Mouse (Mus musculus) stomach, embryonic 15.5 days (tissue): ENCODE measurements around the gene Foxk1. TPM values are rescaled to one million over a fixed set of nuclear protein-coding genes. Genes with fewer than 3 reads are reported as not detected.

Experiments
- ATAC-seq: fragments of 200-750 bp; cut with Nextera tagmentation; 2 replicates; pipeline ENCODE4 v1.8.0; 2017; ENCODE audit warnings: low read depth, moderate number of reproducible peaks, moderate TSS enrichment; ENCODE audit not compliant: insufficient read depth, low FRiP score
- H3K27ac ChIP-seq: fragments of 300-500 bp; sonication (generic); 2 replicates; pipeline ENCODE4 v1.5.1; 2015; ENCODE audit warnings: mild to moderate bottlenecking, inconsistent platforms
- H3K27me3 ChIP-seq: fragments of 300-500 bp; sonication (generic); replicated peaks from 2 replicates; pipeline ENCODE4 v1.6.1; 2015; ENCODE audit warnings: inconsistent platforms
- H3K36me3 ChIP-seq: fragments of 300-500 bp; sonication (generic); 2 replicates; pipeline ENCODE4 v1.6.1; 2015; ENCODE audit warnings: inconsistent platforms
- H3K4me1 ChIP-seq: fragments of 300-500 bp; sonication (generic); 2 replicates; pipeline ENCODE4 v1.6.1; 2015; ENCODE audit warnings: inconsistent platforms
- H3K4me2 ChIP-seq: fragments of 300-500 bp; sonication (generic); 2 replicates; pipeline ENCODE4 v1.6.1; 2015; ENCODE audit warnings: mild to moderate bottlenecking, inconsistent platforms
- H3K4me3 ChIP-seq: fragments of 300-500 bp; sonication (generic); replicated peaks from 2 replicates; pipeline ENCODE4 v1.5.1; 2015; ENCODE audit warnings: inconsistent platforms
- H3K9ac ChIP-seq: fragments of 300-500 bp; sonication (generic); 2 replicates; pipeline ENCODE4 v1.6.1; 2015; ENCODE audit warnings: inconsistent platforms
- H3K9me3 ChIP-seq: fragments of 300-500 bp; sonication (generic); 2 replicates; pipeline ENCODE4 v1.6.1; 2016; ENCODE audit warnings: inconsistent platforms
- WGBS: fragments of 180-500 bp; shearing (Covaris S2); methylation state at CpG from one replicate; pipeline ENCODE4 v1.1.7; 2015; 5-methylcytosine and 5-hydroxymethylcytosine counted together
- polyA plus RNA-seq: library from polyadenylated mRNA; unstranded; fragments of >200 nt; fragmentation: Nextera tagmentation; extraction: Ambion mirVana; gene quantifications from 2 replicates; pipeline ENCODE4 v1.2.1, GENCODE M21; 2015

The Foxk1 gene
- polyA plus RNA-seq, 1 experiment from 2014 or later = 5.7 TPM

DNA sequence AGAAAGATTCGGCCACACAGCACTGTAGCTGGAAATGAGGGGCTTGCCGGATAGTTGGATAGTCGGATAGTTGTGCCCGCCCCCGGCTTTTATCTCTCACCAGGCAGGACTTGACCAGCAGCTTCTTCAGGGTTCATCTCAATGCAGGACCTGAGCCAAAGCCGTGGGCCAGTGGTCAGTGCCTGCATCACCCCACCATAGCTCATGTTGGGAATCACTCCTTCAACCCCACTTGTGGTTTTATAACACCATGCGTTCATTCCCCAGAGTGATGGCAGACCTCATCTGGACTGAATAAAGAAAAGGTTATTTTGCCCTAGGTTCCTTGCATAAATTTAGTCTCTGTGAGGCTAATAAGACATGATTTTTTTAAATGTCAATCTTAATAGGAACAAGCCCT, 9.1 kb downstream of the Foxk1 start:
- H3K4me1 ChIP-seq = peaks cover 13% of the 10 kb centered on the region; the same call in 1 of the 2 replicates
- 69% methylated on average over 7 of the region's 7 CpGs for WGBS

DNA sequence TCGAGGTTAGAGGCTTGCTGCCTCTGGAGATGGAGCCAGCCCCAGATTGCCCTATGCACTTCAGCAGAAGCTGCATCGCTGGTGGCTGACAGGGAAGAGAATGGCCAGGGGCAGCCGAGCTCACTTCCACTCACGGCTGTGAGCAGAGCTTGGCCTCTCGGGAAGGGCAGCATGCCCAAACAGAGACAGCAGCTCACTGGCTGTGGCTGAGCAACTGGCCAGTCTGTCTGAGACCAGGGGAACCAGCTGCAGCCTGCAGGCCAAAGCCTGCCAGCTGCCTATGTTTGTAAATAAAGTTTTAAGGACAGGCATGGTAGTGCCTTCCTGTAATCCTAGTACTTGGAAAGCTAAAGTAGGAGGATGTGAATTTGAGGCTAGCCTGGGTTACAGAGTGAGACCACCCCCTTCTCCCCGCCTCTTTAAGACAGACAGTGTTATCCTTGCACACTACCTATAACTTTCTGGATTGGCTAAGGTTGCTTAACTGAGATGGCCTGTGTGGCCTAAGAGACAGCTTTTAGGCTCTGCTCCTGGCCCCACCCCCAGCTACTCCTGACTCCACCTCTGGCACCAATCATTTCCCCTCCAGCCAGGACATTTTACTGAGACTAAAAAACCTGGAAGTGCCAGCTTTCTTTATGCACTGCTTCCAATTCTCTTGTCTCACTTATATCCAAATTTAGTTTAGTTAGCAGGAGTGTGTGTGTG, 11.5 kb downstream of the Foxk1 start:
- H3K27ac ChIP-seq = no peak overlapping the region
- H3K9me3 ChIP-seq = no peaks in the 10 kb centered on the region
- H3K9ac ChIP-seq = no peak overlapping the region
- H3K4me3 ChIP-seq = no peak overlapping the region
- no peak overlapping the region for H3K4me2 ChIP-seq
- H3K36me3 ChIP-seq = no peaks in the 10 kb centered on the region
- no peaks in the 10 kb centered on the region for H3K27me3 ChIP-seq
- ATAC-seq = no peak
- peaks cover 11% of the 10 kb centered on the region for H3K4me1 ChIP-seq
- WGBS = 55% methylated on average over 6 of the region's 6 CpGs

More for the DNA sequence above, 9.1 kb downstream of the Foxk1 start:
- no peak for ATAC-seq
- Histone ChIP-seq H3K27ac (no peak overlapping the region), H3K9ac (no peak overlapping the region), H3K4me3 (no peak overlapping the region), H3K36me3 (no peaks in the 10 kb centered on the region), H3K9me3 (no peaks in the 10 kb centered on the region), H3K27me3 (no peaks in the 10 kb centered on the region), H3K4me2 (no peak overlapping the region)

- H3K36me3 ChIP-seq = no peaks in the 10 kb centered on the region
- H3K4me1 ChIP-seq = peaks cover 11% of the 10 kb centered on the region
- H3K27me3 ChIP-seq = no peaks in the 10 kb centered on the region
- no peaks in the 10 kb centered on the region for H3K9me3 ChIP-seq
- H3K9ac ChIP-seq = no peak overlapping the region
- no peak overlapping the region for H3K27ac ChIP-seq
- ATAC-seq = no peak
- 60% methylated on average over 9 of the region's 9 CpGs for WGBS
- no peak overlapping the region for H3K4me2 ChIP-seq
- H3K4me3 ChIP-seq = no peak overlapping the region
Observed at GRCm38 (mm10) chr5:142413723-142414445, 12.6 kb downstream of the Foxk1 start.

- WGBS = 65% methylated on average over 6 of the region's 6 CpGs
- Histone ChIP-seq H3K27ac (no peak overlapping the region), H3K9ac (no peak overlapping the region), H3K36me3 (peaks cover 9% of the 10 kb centered on the region; the same call in 1 of the 2 replicates), H3K4me2 (no peak overlapping the region), H3K4me1 (peaks cover 11% of the 10 kb centered on the region), H3K9me3 (no peaks in the 10 kb centered on the region), H3K27me3 (no peaks in the 10 kb centered on the region), H3K4me3 (no peak overlapping the region)
- no peak for ATAC-seq
Observed at GRCm38 (mm10) chr5:142415401-142415800, 14.1 kb downstream of the Foxk1 start.

- Histone ChIP-seq H3K9me3 (no peaks in the 10 kb centered on the region), H3K4me1 (peaks cover 11% of the 10 kb centered on the region), H3K36me3 (peaks cover 10% of the 10 kb centered on the region; the same call in 1 of the 2 replicates), H3K27me3 (no peaks in the 10 kb centered on the region), H3K9ac (no peak overlapping the region), H3K4me2 (no peak overlapping the region), H3K4me3 (no peak overlapping the region), H3K27ac (peak overlapping the region; percentile 52; the same call in 1 of the 2 replicates)
- no peak for ATAC-seq
- WGBS = 20% methylated on average over 14 of the region's 14 CpGs
Observed at GRCm38 (mm10) chr5:142416070-142416775, 14.9 kb downstream of the Foxk1 start.

GRCm38 (mm10) chr5:142417104-142417503, 15.8 kb downstream of the Foxk1 start:
- H3K36me3 ChIP-seq = peaks cover 10% of the 10 kb centered on the region; the same call in 1 of the 2 replicates
- H3K27ac ChIP-seq = no peak overlapping the region
- 83% methylated on average over 3 of the region's 3 CpGs for WGBS
- no peak for ATAC-seq
- H3K4me2 ChIP-seq = no peak overlapping the region
- no peaks in the 10 kb centered on the region for H3K27me3 ChIP-seq
- H3K9me3 ChIP-seq = no peaks in the 10 kb centered on the region
- H3K9ac ChIP-seq = no peak overlapping the region
- peaks cover 11% of the 10 kb centered on the region for H3K4me1 ChIP-seq
- H3K4me3 ChIP-seq = no peak overlapping the region

DNA sequence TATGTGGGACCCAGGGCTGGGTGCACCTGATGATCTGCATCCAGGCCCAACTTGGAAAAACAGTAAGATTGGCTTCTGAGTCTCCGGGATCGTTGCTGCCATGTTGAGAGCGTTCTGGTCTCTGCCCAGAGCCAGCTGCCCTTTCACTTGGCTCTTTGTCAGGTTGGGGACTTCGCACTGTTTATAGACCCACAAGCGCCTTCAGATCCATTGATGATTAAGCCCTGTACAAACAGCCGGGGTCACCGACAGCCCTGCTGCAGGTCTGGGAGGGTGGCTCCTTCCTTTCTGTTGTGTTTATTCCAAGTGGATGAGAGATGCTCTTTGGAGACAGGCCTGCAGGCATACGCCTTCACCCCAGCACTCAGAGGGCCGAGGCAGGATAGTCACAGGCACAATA, 16.6 kb downstream of the Foxk1 start:
- 55% methylated on average over 9 of the region's 9 CpGs for WGBS
- peaks cover 10% of the 10 kb centered on the region; the same call in 1 of the 2 replicates for H3K36me3 ChIP-seq
- ATAC-seq = no peak; the same call in 1 of the 2 replicates
- no peak overlapping the region for H3K27ac ChIP-seq
- H3K27me3 ChIP-seq = no peaks in the 10 kb centered on the region
- H3K4me3 ChIP-seq = no peak overlapping the region
- no peaks in the 10 kb centered on the region for H3K9me3 ChIP-seq
- H3K4me2 ChIP-seq = no peak overlapping the region
- peaks cover 11% of the 10 kb centered on the region for H3K4me1 ChIP-seq
- no peak overlapping the region for H3K9ac ChIP-seq

DNA sequence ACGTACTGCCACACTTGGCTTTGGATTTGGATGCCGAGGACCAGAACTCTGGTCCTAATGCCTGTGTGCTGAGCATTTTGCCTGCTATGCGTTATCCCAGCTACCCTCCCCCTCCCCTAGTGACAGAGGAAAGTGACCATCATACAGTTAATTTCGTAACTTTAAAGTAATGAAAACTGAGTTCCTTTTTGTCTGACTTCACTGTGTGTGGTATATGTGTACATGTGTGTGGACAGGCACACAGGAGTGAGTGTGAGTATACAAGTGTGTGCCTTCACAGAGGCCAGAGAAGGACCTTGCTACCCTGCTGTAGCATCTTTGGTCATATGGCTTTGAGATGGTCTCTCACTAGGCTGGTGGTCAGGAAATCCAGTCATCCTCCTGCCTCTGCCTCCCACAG, 17.1 kb downstream of the Foxk1 start:
- 87% methylated on average over 4 of the region's 4 CpGs for WGBS
- Histone ChIP-seq H3K9ac (no peak overlapping the region), H3K4me2 (no peak overlapping the region), H3K4me1 (peaks cover 11% of the 10 kb centered on the region), H3K4me3 (no peak overlapping the region), H3K9me3 (no peaks in the 10 kb centered on the region), H3K27me3 (no peaks in the 10 kb centered on the region), H3K36me3 (peaks cover 10% of the 10 kb centered on the region; the same call in 1 of the 2 replicates), H3K27ac (no peak overlapping the region)
- ATAC-seq = no peak

DNA sequence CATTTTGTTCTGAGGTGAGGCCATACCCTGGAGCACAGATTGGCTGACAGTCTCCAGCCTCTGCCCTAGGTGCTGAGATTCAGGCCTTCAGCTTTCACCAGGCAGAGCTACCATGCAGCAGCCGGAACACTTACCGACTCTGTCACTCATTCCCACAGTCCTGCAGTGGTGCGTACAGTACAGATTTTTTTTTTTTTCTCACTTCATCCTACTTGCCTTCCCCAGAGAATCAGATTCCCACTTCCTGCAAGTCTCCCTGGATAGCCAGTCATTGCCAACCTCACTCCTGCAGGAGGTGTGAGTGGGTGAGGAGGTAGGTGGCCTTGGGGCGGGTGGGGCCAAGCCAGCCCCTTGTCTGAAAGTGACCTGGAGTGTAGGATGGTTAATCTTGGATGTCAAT, 19.0 kb downstream of the Foxk1 start:
- peaks cover 23% of the 10 kb centered on the region for H3K4me1 ChIP-seq
- H3K27me3 ChIP-seq = no peaks in the 10 kb centered on the region
- WGBS = 93% methylated on average over 4 of the region's 4 CpGs
- H3K27ac ChIP-seq = no peak overlapping the region
- peaks cover 10% of the 10 kb centered on the region; the same call in 1 of the 2 replicates for H3K36me3 ChIP-seq
- ATAC-seq = no peak
- no peaks in the 10 kb centered on the region for H3K9me3 ChIP-seq
- no peak overlapping the region for H3K4me2 ChIP-seq
- no peak overlapping the region for H3K4me3 ChIP-seq
- no peak overlapping the region for H3K9ac ChIP-seq

DNA sequence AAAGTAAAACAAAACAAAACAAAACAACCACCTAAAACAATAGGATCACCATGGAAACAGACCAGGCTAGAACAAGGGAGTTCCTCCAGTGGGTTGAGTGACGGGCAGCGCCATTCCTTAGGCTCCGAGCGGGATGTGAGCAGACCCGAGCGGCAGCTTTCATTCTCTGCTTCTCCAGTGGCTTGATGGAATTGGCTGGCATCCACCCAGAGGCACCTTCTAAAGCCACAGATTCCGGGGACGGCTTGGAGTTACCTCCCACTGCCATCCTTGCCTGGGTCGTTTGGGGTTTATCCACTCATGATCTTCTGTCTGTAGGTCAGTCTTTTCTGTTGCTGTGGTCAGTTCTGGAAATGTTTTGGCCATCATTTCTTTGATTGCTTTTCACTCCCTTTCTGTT, 19.6 kb downstream of the Foxk1 start:
- ATAC-seq = no peak
- Histone ChIP-seq H3K4me1 (peaks cover 25% of the 10 kb centered on the region), H3K4me3 (no peak overlapping the region), H3K9me3 (no peaks in the 10 kb centered on the region), H3K36me3 (peaks cover 10% of the 10 kb centered on the region; the same call in 1 of the 2 replicates), H3K9ac (no peak overlapping the region), H3K27me3 (no peaks in the 10 kb centered on the region), H3K4me2 (no peak overlapping the region), H3K27ac (no peak overlapping the region)
- 92% methylated on average over 9 of the region's 9 CpGs for WGBS

DNA sequence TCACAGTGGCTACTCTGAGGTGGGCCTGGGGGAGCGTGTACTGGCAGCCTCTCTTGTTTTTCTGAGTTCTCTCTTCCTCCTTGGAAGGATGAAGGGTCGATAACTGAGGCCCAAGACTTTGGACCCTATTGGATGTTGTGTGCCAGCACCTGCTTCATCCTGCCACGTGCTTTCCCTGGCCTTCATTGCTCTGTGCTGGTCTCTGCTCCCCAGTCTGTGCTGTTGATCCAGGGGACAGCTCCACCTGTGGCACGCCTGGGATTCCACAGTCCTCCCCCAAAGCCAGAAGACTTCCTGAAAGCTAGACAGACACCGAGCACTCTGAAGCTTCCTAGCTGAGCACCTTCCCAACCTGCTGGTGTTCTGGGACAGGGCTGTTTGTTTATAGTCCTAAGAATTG, 20.6 kb downstream of the Foxk1 start:
- Histone ChIP-seq H3K9me3 (no peaks in the 10 kb centered on the region), H3K9ac (no peak overlapping the region), H3K4me3 (no peak overlapping the region), H3K4me1 (peaks cover 22% of the 10 kb centered on the region), H3K36me3 (peaks cover 10% of the 10 kb centered on the region; the same call in 1 of the 2 replicates), H3K4me2 (no peak overlapping the region), H3K27ac (no peak overlapping the region), H3K27me3 (no peaks in the 10 kb centered on the region)
- ATAC-seq = no peak
- WGBS = 84% methylated on average over 5 of the region's 5 CpGs

DNA sequence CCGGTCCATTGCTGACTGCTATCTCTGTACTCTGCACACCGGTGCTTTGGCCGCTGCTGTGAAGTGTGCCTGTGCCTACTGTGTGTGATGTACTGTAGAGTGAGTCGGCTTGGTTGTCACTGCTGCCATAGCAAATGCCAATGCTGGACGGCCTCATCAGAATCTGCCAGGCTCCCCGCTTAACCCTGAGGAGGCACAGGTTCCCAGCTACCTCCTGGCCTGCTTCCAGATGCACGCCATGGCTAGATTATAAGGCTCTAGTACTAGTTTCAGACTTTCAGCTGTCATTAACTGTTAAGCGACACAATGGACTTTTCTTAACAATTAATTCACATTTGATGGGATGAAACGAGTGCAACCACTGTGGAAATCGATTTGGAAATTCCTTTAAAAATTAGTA, 21.8 kb downstream of the Foxk1 start:
- ATAC-seq = no peak
- Histone ChIP-seq H3K27me3 (no peaks in the 10 kb centered on the region), H3K36me3 (peaks cover 10% of the 10 kb centered on the region; the same call in 1 of the 2 replicates), H3K9ac (no peak overlapping the region), H3K4me1 (peaks cover 29% of the 10 kb centered on the region), H3K4me3 (no peak overlapping the region), H3K9me3 (no peaks in the 10 kb centered on the region), H3K27ac (no peak overlapping the region), H3K4me2 (no peak overlapping the region)
- 89% methylated on average over 10 of the region's 10 CpGs for WGBS
